Comparison of ENCODE assay signal across 8 mouse cellular contexts in the genomic region with DNA sequence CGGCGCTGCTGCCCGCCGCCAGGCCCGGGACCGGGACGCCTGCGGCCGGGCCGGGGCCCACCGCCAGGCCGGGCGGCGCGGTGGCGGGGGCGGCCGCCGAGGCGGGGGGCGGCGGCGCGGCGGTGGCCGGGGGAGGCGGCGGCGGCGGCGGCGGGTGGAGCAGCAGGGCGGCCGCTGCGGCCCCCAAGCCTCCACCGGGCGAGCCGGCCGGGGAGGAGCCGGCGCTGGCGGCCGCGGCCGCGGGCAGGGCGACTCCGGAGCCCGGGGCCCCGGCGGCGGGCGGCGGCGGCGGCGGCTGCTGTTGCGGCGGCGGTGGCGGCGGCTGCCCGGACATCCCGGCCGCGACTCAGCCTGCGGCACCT. TPM values are rescaled to one million over a fixed set of nuclear protein-coding genes. Genes with fewer than 3 reads are reported as not detected.
A peak's percentile ranks its signal among the peaks of the same experiment; 100 is the strongest.
DNase-seq lines count a peak whose midpoint lies in the region; ATAC-seq and TF ChIP-seq lines count a peak whose summit lies in the region.

No protein-coding gene starts in this region.

- H3K27me3 ChIP-seq in cerebellum, adult 2 months (ENCODE audit: control insufficient read depth, insufficient read depth, low read length), result no peaks in the 10 kb centered on the region
- no peaks in the 10 kb centered on the region for H3K27me3 ChIP-seq in neural tube, embryonic 11.5 days (ENCODE audit: control insufficient read depth, insufficient read depth, low read length)
- H3K27me3 ChIP-seq in limb, embryonic 14.5 days (ENCODE audit: control insufficient read depth, insufficient read depth, low read length), result no peaks in the 10 kb centered on the region
- H3K27me3 ChIP-seq in stomach, embryonic 15.5 days (replicated peaks), result no peaks in the 10 kb centered on the region

- peak overlapping the region; percentile 99 for H3K27ac ChIP-seq in cerebellum, adult 2 months (ENCODE audit: insufficient read depth, low read length)
- peak overlapping the region; percentile 99 for H3K27ac ChIP-seq in neural tube, embryonic 11.5 days (ENCODE audit: low read depth, low read length)
- H3K27ac ChIP-seq in limb, embryonic 14.5 days (replicated peaks; ENCODE audit: low read depth, low read length), result peak overlapping the region; percentile 98
- H3K27ac ChIP-seq in stomach, embryonic 15.5 days, result peak overlapping the region; percentile 99

- peak overlapping the region; percentile 87 for H3K4me3 ChIP-seq in cerebellum, adult 2 months (replicated peaks; ENCODE audit: insufficient read depth, low read depth, low read length)
- H3K4me3 ChIP-seq in neural tube, embryonic 11.5 days (ENCODE audit: low read depth, low read length), result peak overlapping the region; percentile 68
- H3K4me3 ChIP-seq in limb, embryonic 14.5 days (replicated peaks; ENCODE audit: low read length), result peak overlapping the region; percentile 95
- H3K4me3 ChIP-seq in stomach, embryonic 15.5 days (replicated peaks), result peak overlapping the region; percentile 66

- no peaks in the 10 kb centered on the region for H3K9me3 ChIP-seq in neural tube, embryonic 11.5 days (ENCODE audit: control insufficient read depth, low read length)
- H3K9me3 ChIP-seq in limb, embryonic 14.5 days (ENCODE audit: control insufficient read depth, low read length), result no peaks in the 10 kb centered on the region
- H3K9me3 ChIP-seq in stomach, embryonic 15.5 days, result no peaks in the 10 kb centered on the region

- peak overlapping the region; percentile 98 for H3K9ac ChIP-seq in neural tube, embryonic 11.5 days (ENCODE audit: low read length)
- H3K9ac ChIP-seq in limb, embryonic 14.5 days (ENCODE audit: low read depth, low read length, severe bottlenecking), result peak overlapping the region; percentile 97
- peak overlapping the region; percentile 97 for H3K9ac ChIP-seq in stomach, embryonic 15.5 days

- no peak for TF ChIP-seq POLR2A in cerebellum, adult 2 months (IDR thresholded peaks at IDR 0.05; ENCODE audit: borderline replicate concordance, insufficient read depth, low read length)
- no peak for TF ChIP-seq POLR2A in limb, embryonic 14.5 days (IDR thresholded peaks at IDR 0.05; ENCODE audit: borderline replicate concordance, extremely low read depth, insufficient read depth, insufficient read length)

- peaks cover 4% of the 10 kb centered on the region; the same call in 1 of the 2 replicates for H3K4me1 ChIP-seq in cerebellum, adult 2 months (ENCODE audit: control insufficient read depth, insufficient read depth, low read length)
- H3K4me1 ChIP-seq in neural tube, embryonic 11.5 days (ENCODE audit: control insufficient read depth, insufficient read depth, low read length), result peaks cover 8% of the 10 kb centered on the region
- peaks cover 9% of the 10 kb centered on the region; the same call in 1 of the 2 replicates for H3K4me1 ChIP-seq in limb, embryonic 14.5 days (ENCODE audit: control insufficient read depth, insufficient read depth, low read length)
- H3K4me1 ChIP-seq in stomach, embryonic 15.5 days, result 0 out of 2 replicates have a peak, but pooled peaks cover 14% of the 10 kb centered on the region

- 10% methylated on average over 67 of the region's 67 CpGs for WGBS in cerebellum, adult 2 months
- 0% methylated on average over 17 of the region's 67 CpGs for WGBS in neural tube, embryonic 11.5 days
- WGBS in limb, embryonic 14.5 days, result 0% methylated on average over 16 of the region's 67 CpGs
- 0% methylated on average over 18 of the region's 67 CpGs for WGBS in stomach, embryonic 15.5 days

- no peak; the same call in 1 of the 2 replicates for ATAC-seq in neural tube, embryonic 11.5 days (ENCODE audit: insufficient read depth, low FRiP score, low TSS enrichment)
- 0 out of 2 replicates have a peak, but pooled peaks have one; percentile 14 for ATAC-seq in limb, embryonic 14.5 days (ENCODE audit: low FRiP score, low read depth)
- ATAC-seq in stomach, embryonic 15.5 days (ENCODE audit: insufficient read depth, low FRiP score, low read depth), result peak; percentile 23

- DNase-seq in cerebellum, adult 2 months, result no peak
- no peak for DNase-seq in cerebellum, postnatal 25 days
- DNase-seq in neural tube, embryonic 11.5 days (ENCODE audit: low spot score), result no peak
- DNase-seq in neural tube, embryonic 10.5 days (ENCODE audit: extremely low spot score, low spot score), result no peak
- DNase-seq in limb, embryonic 14.5 days (ENCODE audit: low spot score), result no peak
- DNase-seq in ovary, postnatal 14 days (ENCODE audit: low spot score), result no peak
- DNase-seq in spleen, postnatal 14 days (ENCODE audit: low spot score in 2 of 2), result no peak

- TF ChIP-seq CTCF in cerebellum, adult 2 months (IDR thresholded peaks at IDR 0.05; ENCODE audit: borderline replicate concordance, insufficient read depth, low read depth, low read length), result no peak

- H3K36me3 ChIP-seq in neural tube, embryonic 11.5 days (ENCODE audit: control insufficient read depth, insufficient read depth, low read length), result no peaks in the 10 kb centered on the region
- no peaks in the 10 kb centered on the region for H3K36me3 ChIP-seq in limb, embryonic 14.5 days (ENCODE audit: control insufficient read depth, insufficient read depth, low read length)
- H3K36me3 ChIP-seq in stomach, embryonic 15.5 days, result no peaks in the 10 kb centered on the region

- H3K4me2 ChIP-seq in neural tube, embryonic 11.5 days (ENCODE audit: low read depth), result peak overlapping the region; percentile 70
- H3K4me2 ChIP-seq in limb, embryonic 14.5 days (replicated peaks; ENCODE audit: low read depth, low read length, severe bottlenecking), result peak overlapping the region; percentile 78
- peak overlapping the region; percentile 76 for H3K4me2 ChIP-seq in stomach, embryonic 15.5 days

RNA-seq across cellular contexts. Expression of a gene that starts 0.5 kb away (rescaled TPM):
- 59.9 and 61.6 TPM in 2 replicates for polyA plus RNA-seq in cerebellum, adult 2 months (2012; rRNA removed)
- polyA plus RNA-seq in neural tube, embryonic 11.5 days (2014; fragmentation: Nextera tagmentation; extraction: Ambion mirVana), result 10.9 and 12.5 TPM in 2 replicates
- 34.5 and 36.9 TPM in 2 replicates for polyA plus RNA-seq in limb, embryonic 14.5 days (2012; rRNA removed)
- polyA plus RNA-seq in limb, embryonic 14.5 days (2014; fragmentation: Nextera tagmentation; extraction: Ambion mirVana), result 12.6 and 14.2 TPM in 2 replicates
- polyA plus RNA-seq in stomach, embryonic 15.5 days (2015; fragmentation: Nextera tagmentation; extraction: Ambion mirVana), result 8.9 and 9.6 TPM in 2 replicates
